Mouse (Mus musculus) heart, adult 18-20 months (tissue): ENCODE measurements around the gene Myo1b. TPM values are rescaled to one million over a fixed set of nuclear protein-coding genes. Genes with fewer than 3 reads are reported as not detected.

Experiments
- DNase-seq, 2 experiments: peaks; one replicate each; pipeline ENCODE4 v3.0.0; 2021 to 2022; ENCODE audit warnings: mixed read lengths in 1 of 2
- total RNA-seq, 2 experiments: library from RNA; stranded (reverse); gene quantifications; 2 replicates each; pipeline ENCODE4 v1.2.3; 2021

Gene Myo1b
- total RNA-seq, 2 experiments from 2014 or later, result 24.8 to 30.0 TPM

- DNase-seq, result no peak
Measured at GRCm38 (mm10) chr1:51849570-51850211, 66.2 kb downstream of the Myo1b start.

- DNase-seq, result no peak
Measured at GRCm38 (mm10) chr1:51845264-51846036, 70.4 kb downstream of the Myo1b start.

- peak; percentile 39 to 55 for DNase-seq
Measured at GRCm38 (mm10) chr1:51837845-51838623, 77.8 kb downstream of the Myo1b start.

GRCm38 (mm10) chr1:51837311-51837710 lies 78.6 kb downstream of the Myo1b start:
- DNase-seq, result no peak

GRCm38 (mm10) chr1:51835795-51836194 lies 80.1 kb downstream of the Myo1b start:
- no peak for DNase-seq

- DNase-seq, result no peak
Measured at GRCm38 (mm10) chr1:51834072-51834471, 81.8 kb downstream of the Myo1b start.

GRCm38 (mm10) chr1:51829353-51829752 lies 86.5 kb downstream of the Myo1b start:
- DNase-seq, result no peak

GRCm38 (mm10) chr1:51822531-51822930 lies 93.3 kb downstream of the Myo1b start:
- DNase-seq, result no peak

GRCm38 (mm10) chr1:51821701-51822495 lies 94.0 kb downstream of the Myo1b start:
- no peak for DNase-seq

- no peak for DNase-seq
Measured at GRCm38 (mm10) chr1:51820520-51820919, 95.4 kb downstream of the Myo1b start.

GRCm38 (mm10) chr1:51820013-51820441 lies 95.8 kb downstream of the Myo1b start:
- DNase-seq, result no peak

GRCm38 (mm10) chr1:51815636-51816035 lies 100.2 kb downstream of the Myo1b start:
- no peak for DNase-seq

GRCm38 (mm10) chr1:51814854-51815630 lies 100.8 kb downstream of the Myo1b start:
- no peak for DNase-seq

GRCm38 (mm10) chr1:51808847-51809246 lies 107.0 kb downstream of the Myo1b start:
- DNase-seq, result no peak

GRCm38 (mm10) chr1:51808228-51808627 lies 107.6 kb downstream of the Myo1b start:
- no peak for DNase-seq

- DNase-seq, result no peak
Measured at GRCm38 (mm10) chr1:51805040-51805610, 110.7 kb downstream of the Myo1b start.

- no peak for DNase-seq
Measured at GRCm38 (mm10) chr1:51804296-51805039, 111.4 kb downstream of the Myo1b start.

GRCm38 (mm10) chr1:51798011-51798471 lies 117.8 kb downstream of the Myo1b start:
- DNase-seq, result no peak

- DNase-seq, result no peak
Measured at GRCm38 (mm10) chr1:51795586-51796309, 120.1 kb downstream of the Myo1b start.
